In the genomic region with DNA sequence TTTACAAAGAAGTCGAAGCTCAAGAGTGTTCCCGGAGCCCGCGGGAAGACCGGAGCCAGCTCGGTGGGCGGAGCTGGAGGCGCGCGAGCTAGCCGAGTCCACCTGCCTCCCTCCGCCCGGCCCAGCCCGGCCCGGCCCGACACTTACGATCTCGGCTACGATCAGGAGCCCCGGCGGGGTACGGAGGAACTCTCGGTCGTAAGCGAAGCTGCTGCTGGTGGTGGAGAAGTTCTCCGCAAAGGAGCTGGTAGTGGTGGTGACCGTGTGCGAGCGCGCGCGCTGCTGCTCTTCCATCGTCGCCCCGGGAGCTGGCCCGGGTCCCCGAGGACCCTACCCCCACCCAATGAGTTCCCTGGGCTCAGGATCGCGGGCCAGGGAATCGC, we compare ENCODE assay signal across 8 mouse cellular contexts. TPM values are rescaled to one million over a fixed set of nuclear protein-coding genes. Genes with fewer than 3 reads are reported as not detected.
DNase-seq lines count a peak whose midpoint lies in the region; ATAC-seq and TF ChIP-seq lines count a peak whose summit lies in the region.

No protein-coding gene starts in this region.

- peaks cover 8% of the 10 kb centered on the region for H3K27me3 ChIP-seq in forebrain, embryonic 14.5 days (replicated peaks; ENCODE audit: control insufficient read depth, insufficient read depth, low read length)
- H3K27me3 ChIP-seq in liver, embryonic 11.5 days (replicated peaks; ENCODE audit: control insufficient read depth, insufficient read depth, low read length): no peaks in the 10 kb centered on the region; the same call in 1 of the 2 replicates
- peaks cover 34% of the 10 kb centered on the region for H3K27me3 ChIP-seq in midbrain, embryonic 15.5 days (replicated peaks)

- TF ChIP-seq CTCF in bone marrow, adult 2 months (IDR thresholded peaks at IDR 0.05; ENCODE audit: control insufficient read depth, insufficient read depth, low read length): no peak

- H3K36me3 ChIP-seq in forebrain, embryonic 14.5 days (ENCODE audit: control insufficient read depth, insufficient read depth, low read length): no peaks in the 10 kb centered on the region
- no peaks in the 10 kb centered on the region for H3K36me3 ChIP-seq in liver, embryonic 11.5 days (ENCODE audit: control insufficient read depth, insufficient read depth, low read length)
- H3K36me3 ChIP-seq in midbrain, embryonic 15.5 days (replicated peaks): no peaks in the 10 kb centered on the region

- H3K4me2 ChIP-seq in forebrain, embryonic 14.5 days (ENCODE audit: low read length): peak overlapping the region; percentile 96
- peak overlapping the region; percentile 97 for H3K4me2 ChIP-seq in liver, embryonic 11.5 days
- H3K4me2 ChIP-seq in midbrain, embryonic 15.5 days: peak overlapping the region; percentile 99

- peak overlapping the region; percentile 40; the same call in 1 of the 2 replicates for H3K27ac ChIP-seq in bone marrow, adult 2 months (ENCODE audit: control insufficient read depth, insufficient read depth, low read depth, low read length, poor library complexity)
- no peak overlapping the region for H3K27ac ChIP-seq in forebrain, embryonic 14.5 days (ENCODE audit: low read depth, low read length)
- no peak overlapping the region; the same call in 1 of the 2 replicates for H3K27ac ChIP-seq in liver, embryonic 11.5 days (ENCODE audit: low read depth, low read length)
- H3K27ac ChIP-seq in midbrain, embryonic 15.5 days: no peak overlapping the region

- H3K9ac ChIP-seq in forebrain, embryonic 14.5 days (ENCODE audit: low read length): peak overlapping the region; percentile 70
- H3K9ac ChIP-seq in liver, embryonic 11.5 days (ENCODE audit: low read depth, low read length): peak overlapping the region; percentile 65
- H3K9ac ChIP-seq in midbrain, embryonic 15.5 days: peak overlapping the region; percentile 36

- H3K4me1 ChIP-seq in bone marrow, adult 2 months (ENCODE audit: control insufficient read depth, insufficient read depth, low read length): no peaks in the 10 kb centered on the region
- peaks cover 3% of the 10 kb centered on the region; the same call in 1 of the 2 replicates for H3K4me1 ChIP-seq in forebrain, embryonic 14.5 days (ENCODE audit: control insufficient read depth, insufficient read depth, low read length)
- H3K4me1 ChIP-seq in liver, embryonic 11.5 days (replicated peaks; ENCODE audit: control insufficient read depth, insufficient read depth, low read length): no peaks in the 10 kb centered on the region
- peaks cover 16% of the 10 kb centered on the region for H3K4me1 ChIP-seq in midbrain, embryonic 15.5 days

- peak; percentile 6 for DNase-seq in layer of hippocampus, adult 11-12 months (ENCODE audit: low spot score)
- DNase-seq in layer of hippocampus, postnatal 25 days (ENCODE audit: extremely low spot score in 1 of 2, low spot score in 1 of 2): no peak
- DNase-seq in forebrain, embryonic 14.5 days (ENCODE audit: low spot score): peak; percentile 50
- DNase-seq in induced T-regulatory cell, adult 2 months (ENCODE audit: low read depth): peak; percentile 44
- no peak for DNase-seq in liver, embryonic 11.5 days (ENCODE audit: low spot score)
- DNase-seq in urinary bladder, postnatal 36 days (ENCODE audit: low spot score in 2 of 2): peak; percentile 5 to 9

- peak; percentile 81 for ATAC-seq in forebrain, embryonic 14.5 days
- ATAC-seq in liver, embryonic 11.5 days (replicated peaks; ENCODE audit: low FRiP score): peak; percentile 40
- ATAC-seq in midbrain, embryonic 15.5 days (replicated peaks): peak; percentile 42; the same call in 1 of the 2 replicates

- peak overlapping the region; percentile 84 for H3K4me3 ChIP-seq in bone marrow, adult 2 months (replicated peaks; ENCODE audit: control insufficient read depth, low read depth, low read length)
- peak overlapping the region; percentile 64 for H3K4me3 ChIP-seq in forebrain, embryonic 14.5 days (ENCODE audit: low read depth, low read length)
- peak overlapping the region; percentile 67 for H3K4me3 ChIP-seq in liver, embryonic 11.5 days (ENCODE audit: low read depth, low read length)
- peak overlapping the region; percentile 60 for H3K4me3 ChIP-seq in midbrain, embryonic 15.5 days

- no peak for TF ChIP-seq POLR2A in bone marrow, adult 2 months (IDR thresholded peaks at IDR 0.05; ENCODE audit: borderline replicate concordance, control insufficient read depth, low read depth, low read length)

- under 1% methylated on average over 40 of the region's 40 CpGs for WGBS in bone marrow, adult 2 months
- 1% methylated on average over 38 of the region's 40 CpGs for WGBS in forebrain, embryonic 14.5 days
- WGBS in liver, embryonic 11.5 days: 2% methylated on average over 38 of the region's 40 CpGs
- WGBS in midbrain, embryonic 15.5 days: under 1% methylated on average over 40 of the region's 40 CpGs

- no peaks in the 10 kb centered on the region for H3K9me3 ChIP-seq in forebrain, embryonic 14.5 days (replicated peaks; ENCODE audit: control insufficient read depth, low read length)
- H3K9me3 ChIP-seq in liver, embryonic 11.5 days (ENCODE audit: control insufficient read depth, low read length): no peaks in the 10 kb centered on the region
- H3K9me3 ChIP-seq in midbrain, embryonic 15.5 days: no peaks in the 10 kb centered on the region

RNA-seq across cellular contexts. Expression of a gene that starts 0.3 kb away (rescaled TPM):
- total RNA-seq in layer of hippocampus, postnatal 25 days (2021): 1 to 10 TPM; 1.8 to 2.0 TPM
- 0.92 TPM in 1 of 2 replicates, not detected in the other for polyA plus RNA-seq in bone marrow, adult 2 months (2011; ENCODE audit: insufficient read depth, insufficient read length, low replicate concordance, missing spikeins)
- 8.7 and 9.5 TPM in 2 replicates for polyA plus RNA-seq in forebrain, embryonic 14.5 days (2014; fragmentation: Nextera tagmentation; extraction: Ambion mirVana)
- polyA plus RNA-seq in liver, embryonic 11.5 days (2014; fragmentation: Nextera tagmentation; extraction: Ambion mirVana): 21.2 and 24.8 TPM in 2 replicates
- 7.3 and 7.5 TPM in 2 replicates for polyA plus RNA-seq in midbrain, embryonic 15.5 days (2015; fragmentation: Nextera tagmentation; extraction: Ambion mirVana)

Comparison
In these comparisons a context has a peak if more than half of its experiments do, and no peak if none do; other contexts are left out.
1. DNase-seq: peak in layer of hippocampus, adult 11-12 months (single experiment), forebrain, embryonic 14.5 days (single experiment), induced T-regulatory cell, adult 2 months (single experiment) and urinary bladder, postnatal 36 days (2 of 2); none in layer of hippocampus, postnatal 25 days (0 of 2) and liver, embryonic 11.5 days (single experiment).
2. Peak in every context shown above with its lines, with median percentiles within 50 percentile points of each other: H3K4me3 ChIP-seq, ATAC-seq, H3K4me2 ChIP-seq and H3K9ac ChIP-seq.